Mouse (Mus musculus) ES-Bruce4 (cell line): Measurements from ENCODE around the gene Abhd12b.

ENCODE experiments used
- CTCF ChIP-seq: IDR thresholded peaks from one replicate; pipeline ENCODE4 v1.8.1; 2011; ENCODE audit warnings: low read depth, low read length
- EP300 ChIP-seq: IDR thresholded peaks from 2 replicates; pipeline ENCODE4 v1.6.1; 2011; ENCODE audit warnings: low read depth, low read length; ENCODE audit not compliant: insufficient read depth
- POLR2A ChIP-seq: IDR thresholded peaks from one replicate; pipeline ENCODE4 v1.8.1; 2011; ENCODE audit warnings: low read length; ENCODE audit not compliant: insufficient read depth

- TF ChIP-seq EP300: no peak
- TF ChIP-seq POLR2A: no peak
- no peak for TF ChIP-seq CTCF
Measured at GRCm38 (mm10) chr12:70232020-70232544, 78.1 kb downstream of the Abhd12b start.
